Mouse (Mus musculus) liver, embryonic 11.5 days (tissue): ENCODE measurements around the gene Eaf1. TPM values are rescaled to one million over a fixed set of nuclear protein-coding genes. Genes with fewer than 3 reads are reported as not detected.

ENCODE experiments used
- ATAC-seq: fragments of 200-750 bp; cut with Nextera tagmentation; replicated peaks from 2 replicates; pipeline ENCODE4 v1.8.0; 2017; ENCODE audit warnings: moderate number of reproducible peaks, mild to moderate bottlenecking, moderate TSS enrichment, moderate library complexity; ENCODE audit not compliant: low FRiP score
- DNase-seq: peaks from one replicate; pipeline ENCODE4 v3.0.0-alpha.2; 2017; ENCODE audit warnings: low spot score
- H3K27ac ChIP-seq: fragments of 300-500 bp; sonication (generic); 2 replicates; pipeline ENCODE4 v1.5.1; 2014; ENCODE audit warnings: mild to moderate bottlenecking, low read depth, low read length, control low read depth
- H3K27me3 ChIP-seq: fragments of 300-500 bp; sonication (generic); replicated peaks from 2 replicates; pipeline ENCODE4 v1.6.1; 2014; ENCODE audit warnings: low read length, mixed read lengths; ENCODE audit not compliant: control insufficient read depth, insufficient read depth
- H3K36me3 ChIP-seq: fragments of 300-500 bp; sonication (generic); 2 replicates; pipeline ENCODE4 v1.6.1; 2014; ENCODE audit warnings: mild to moderate bottlenecking, low read length, moderate library complexity, mixed read lengths; ENCODE audit not compliant: control insufficient read depth, insufficient read depth
- H3K4me1 ChIP-seq: fragments of 300-500 bp; sonication (generic); replicated peaks from 2 replicates; pipeline ENCODE4 v1.6.1; 2014; ENCODE audit warnings: low read length, mixed read lengths; ENCODE audit not compliant: control insufficient read depth, insufficient read depth
- H3K4me2 ChIP-seq: fragments of 300-500 bp; sonication (generic); 2 replicates; pipeline ENCODE4 v1.6.1; 2014; ENCODE audit warnings: mild to moderate bottlenecking, control low read depth, moderate library complexity
- H3K4me3 ChIP-seq: fragments of 300-500 bp; sonication (generic); 2 replicates; pipeline ENCODE4 v1.5.1; 2014; ENCODE audit warnings: low read depth, low read length, control low read depth
- H3K9ac ChIP-seq: fragments of 300-500 bp; sonication (generic); 2 replicates; pipeline ENCODE4 v1.6.1; 2014; ENCODE audit warnings: low read depth, low read length, control low read depth
- H3K9me3 ChIP-seq: fragments of 300-500 bp; sonication (generic); 2 replicates; pipeline ENCODE4 v1.6.1; 2016; ENCODE audit warnings: low read length, inconsistent platforms, mixed read lengths; ENCODE audit not compliant: control insufficient read depth
- WGBS: fragments of 180-500 bp; shearing (Covaris S2); extraction: QIAGEN DNeasy Blood & Tissue Kit; methylation state at CpG from one replicate; pipeline ENCODE4 v1.1.7; 2014; 5-methylcytosine and 5-hydroxymethylcytosine counted together
- polyA plus RNA-seq: library from polyadenylated mRNA; unstranded; fragments of >200 nt; fragmentation: Nextera tagmentation; extraction: Ambion mirVana; gene quantifications from 2 replicates; pipeline ENCODE4 v1.2.1, GENCODE M21; 2014

The Eaf1 gene
- polyA plus RNA-seq, 1 experiment from 2014 or later = 39.1 TPM

DNA sequence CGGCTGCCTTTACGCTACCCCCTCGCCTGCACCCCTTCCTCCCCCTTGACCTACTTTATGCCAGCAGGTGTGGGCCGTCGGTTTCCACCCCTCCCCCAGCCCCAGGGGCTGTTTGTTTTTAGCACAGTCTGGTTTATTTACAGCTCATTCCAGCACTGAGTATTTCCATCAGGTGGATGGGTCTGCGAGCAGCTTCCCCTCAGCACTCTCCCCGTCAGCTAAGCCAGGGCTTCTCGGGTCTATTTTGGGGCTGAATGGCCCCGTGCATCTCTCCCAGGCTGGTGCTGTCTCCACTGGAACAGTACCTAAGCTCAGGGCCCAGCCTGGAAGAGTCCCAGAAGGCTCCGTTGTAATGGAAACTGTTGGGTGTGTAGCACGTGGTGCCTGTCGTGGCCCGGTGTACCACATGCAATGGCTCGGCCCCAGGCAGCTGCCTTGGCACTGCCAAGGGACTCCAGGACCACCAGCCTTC lies 61.8 kb downstream of the Eaf1 start:
- H3K9ac ChIP-seq = no peak overlapping the region
- no peak for ATAC-seq
- H3K4me1 ChIP-seq = no peaks in the 10 kb centered on the region
- H3K9me3 ChIP-seq = no peaks in the 10 kb centered on the region
- H3K27ac ChIP-seq = no peak overlapping the region
- no peaks in the 10 kb centered on the region; the same call in 1 of the 2 replicates for H3K27me3 ChIP-seq
- no peak for DNase-seq
- H3K4me3 ChIP-seq = no peak overlapping the region
- H3K4me2 ChIP-seq = no peak overlapping the region
- 63% methylated on average over 14 of the region's 14 CpGs for WGBS
- H3K36me3 ChIP-seq = no peaks in the 10 kb centered on the region

DNA sequence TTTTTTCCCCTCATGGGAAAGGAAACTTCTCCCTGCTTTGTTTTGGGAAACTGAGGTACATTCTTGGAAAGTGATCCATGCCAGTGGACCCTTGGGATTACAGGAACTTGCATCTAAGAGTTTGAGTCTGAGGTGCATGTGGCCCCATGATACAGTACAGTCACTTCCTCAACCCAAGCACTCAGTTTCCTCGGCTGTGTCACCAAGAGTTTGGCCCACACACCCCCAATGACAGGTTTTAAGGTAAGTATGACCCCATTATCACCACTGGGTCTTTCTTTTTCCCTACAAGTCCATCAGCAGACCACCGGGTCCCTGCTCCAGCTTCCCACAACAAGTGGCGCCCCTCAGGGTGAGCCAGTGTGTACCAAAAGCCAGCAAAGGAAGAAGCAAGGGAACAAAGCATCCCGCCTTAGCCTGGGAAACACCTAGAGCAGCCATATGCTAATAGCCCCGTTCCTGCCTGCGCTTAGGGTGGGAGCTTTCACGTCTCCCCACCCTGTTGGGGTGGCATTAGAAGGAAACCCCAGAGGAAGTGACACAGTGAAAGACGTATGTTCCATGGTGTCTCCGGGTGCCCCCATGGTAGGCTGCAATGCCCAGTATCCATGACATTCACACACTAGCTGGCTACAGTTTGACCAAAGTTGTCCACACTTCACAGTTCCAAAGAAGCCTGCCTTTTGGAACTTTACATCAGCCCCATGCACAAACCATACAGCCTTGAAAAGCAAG lies 62.5 kb downstream of the Eaf1 start:
- Histone ChIP-seq H3K4me1 (no peaks in the 10 kb centered on the region), H3K27me3 (no peaks in the 10 kb centered on the region; the same call in 1 of the 2 replicates), H3K9me3 (no peaks in the 10 kb centered on the region), H3K27ac (no peak overlapping the region), H3K9ac (no peak overlapping the region), H3K4me3 (no peak overlapping the region), H3K36me3 (no peaks in the 10 kb centered on the region), H3K4me2 (no peak overlapping the region)
- DNase-seq = no peak
- no peak for ATAC-seq
- 74% methylated on average over 9 of the region's 9 CpGs for WGBS

DNA sequence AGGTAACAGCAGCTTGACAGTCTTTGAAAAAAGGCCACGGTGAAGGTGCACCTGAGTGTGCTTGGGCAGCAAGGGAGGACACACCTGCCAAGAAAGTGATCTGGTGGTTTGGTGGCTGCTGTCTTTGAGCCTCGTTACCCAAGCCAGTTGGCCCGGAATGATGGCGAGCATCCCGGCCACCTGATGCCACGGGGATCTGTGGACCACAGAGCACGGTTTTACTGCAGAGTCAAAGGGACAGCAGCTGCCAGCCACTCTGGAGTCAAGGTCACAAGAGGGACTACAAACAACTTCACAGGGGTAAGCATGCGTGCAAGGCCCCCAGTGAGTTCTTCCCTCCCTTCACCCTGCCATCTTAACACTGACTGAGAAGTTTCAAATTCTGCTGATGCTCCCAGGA lies 63.1 kb downstream of the Eaf1 start:
- Histone ChIP-seq H3K9ac (no peak overlapping the region), H3K27ac (no peak overlapping the region), H3K9me3 (no peaks in the 10 kb centered on the region), H3K4me3 (no peak overlapping the region), H3K4me2 (no peak overlapping the region), H3K4me1 (no peaks in the 10 kb centered on the region), H3K36me3 (no peaks in the 10 kb centered on the region), H3K27me3 (no peaks in the 10 kb centered on the region; the same call in 1 of the 2 replicates)
- 78% methylated on average over 8 of the region's 8 CpGs for WGBS
- no peak for DNase-seq
- no peak for ATAC-seq

GRCm38 (mm10) chr14:31557784-31558183 lies 63.6 kb downstream of the Eaf1 start:
- no peak overlapping the region for H3K4me3 ChIP-seq
- no peak for ATAC-seq
- 71% methylated on average over 9 of the region's 9 CpGs for WGBS
- H3K4me1 ChIP-seq = no peaks in the 10 kb centered on the region
- no peak overlapping the region for H3K4me2 ChIP-seq
- H3K9ac ChIP-seq = no peak overlapping the region
- H3K27ac ChIP-seq = no peak overlapping the region
- DNase-seq = no peak
- no peaks in the 10 kb centered on the region; the same call in 1 of the 2 replicates for H3K27me3 ChIP-seq
- no peaks in the 10 kb centered on the region for H3K9me3 ChIP-seq
- no peaks in the 10 kb centered on the region for H3K36me3 ChIP-seq

DNA sequence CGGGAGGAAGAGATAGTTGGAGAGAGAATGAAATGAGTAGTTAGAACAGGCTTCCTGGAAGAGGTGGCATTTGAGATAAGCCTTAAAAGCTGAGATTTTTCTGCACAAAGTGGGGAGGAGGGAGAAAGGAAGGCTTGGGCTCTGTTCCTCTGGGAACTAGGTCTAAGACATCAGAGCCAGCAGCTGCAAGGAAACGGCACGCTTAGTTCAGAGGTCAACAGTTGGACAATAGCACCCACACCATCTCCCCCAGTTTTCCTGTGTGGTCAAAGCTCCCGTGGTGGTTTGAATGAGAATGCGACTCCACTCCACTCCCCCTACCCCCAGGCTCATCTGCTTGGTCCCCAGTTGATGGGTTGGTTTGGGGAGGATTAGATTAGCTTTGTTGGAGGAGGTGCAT lies 65.0 kb downstream of the Eaf1 start:
- Histone ChIP-seq H3K9me3 (no peaks in the 10 kb centered on the region), H3K36me3 (no peaks in the 10 kb centered on the region), H3K4me1 (no peaks in the 10 kb centered on the region), H3K27me3 (no peaks in the 10 kb centered on the region; the same call in 1 of the 2 replicates), H3K27ac (no peak overlapping the region), H3K4me3 (no peak overlapping the region), H3K4me2 (no peak overlapping the region), H3K9ac (no peak overlapping the region)
- ATAC-seq = no peak
- WGBS = 43% methylated on average over 5 of the region's 5 CpGs
- no peak for DNase-seq

Other genes starting within 250 kb of the Eaf1 start
- 14.9 and 15.0 TPM in 2 replicates for gene Phf7, start 243.1 kb upstream of the Eaf1 start, polyA plus RNA-seq
- 77.2 and 84.4 TPM in 2 replicates for gene Bap1, start 242.9 kb upstream of the Eaf1 start, polyA plus RNA-seq
- gene Dnah1, start 170.5 kb upstream of the Eaf1 start, polyA plus RNA-seq = 1.7 and 1.9 TPM in 2 replicates
- gene Capn7, start 157.8 kb upstream of the Eaf1 start, polyA plus RNA-seq = 34.4 and 39.0 TPM in 2 replicates
- 15.0 and 17.3 TPM in 2 replicates for gene Sh3bp5, start 58.3 kb upstream of the Eaf1 start, polyA plus RNA-seq
- 60.9 and 68.9 TPM in 2 replicates for gene Mettl6, start 641 bp downstream of the Eaf1 start, polyA plus RNA-seq
- gene Colq, start 96.9 kb downstream of the Eaf1 start, polyA plus RNA-seq = 0.45 and 0.70 TPM in 2 replicates
- 0.19 and 1.9 TPM in 2 replicates for gene Gm49387, start 146.5 kb downstream of the Eaf1 start, polyA plus RNA-seq
- gene Btd, start 146.6 kb downstream of the Eaf1 start, polyA plus RNA-seq = 11.4 and 13.3 TPM in 2 replicates
- 8.1 and 10.5 TPM in 2 replicates for gene Hacl1, start 146.9 kb downstream of the Eaf1 start, polyA plus RNA-seq